Mouse (Mus musculus): ENCODE measurements around the gene Zmiz1. TPM values are rescaled to one million over a fixed set of nuclear protein-coding genes. Genes with fewer than 3 reads are reported as not detected.

Gene Zmiz1
- total RNA-seq, 2 experiments from 2014 or later: 26.4 to 29.8 TPM

DNA sequence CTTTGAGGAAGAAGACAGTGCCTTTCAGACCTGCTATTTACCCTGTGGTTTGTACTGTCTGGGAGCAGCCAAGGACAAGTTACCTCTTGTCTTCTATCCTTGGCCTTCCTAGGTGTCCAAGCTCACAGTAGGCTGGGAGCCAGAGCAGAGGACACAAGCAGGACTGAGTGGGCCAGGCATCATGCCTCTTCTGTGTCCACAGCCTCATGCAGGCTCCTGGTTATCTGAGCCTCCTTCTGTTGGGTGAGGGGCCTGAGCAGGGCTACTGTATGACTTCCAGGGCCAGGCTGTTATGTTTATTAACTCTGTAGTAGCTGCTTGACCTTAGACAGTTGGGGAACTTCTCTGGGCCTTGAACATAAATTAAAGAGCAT, 75.4 kb downstream of the Zmiz1 start:
- DNase-seq: no peak

DNA sequence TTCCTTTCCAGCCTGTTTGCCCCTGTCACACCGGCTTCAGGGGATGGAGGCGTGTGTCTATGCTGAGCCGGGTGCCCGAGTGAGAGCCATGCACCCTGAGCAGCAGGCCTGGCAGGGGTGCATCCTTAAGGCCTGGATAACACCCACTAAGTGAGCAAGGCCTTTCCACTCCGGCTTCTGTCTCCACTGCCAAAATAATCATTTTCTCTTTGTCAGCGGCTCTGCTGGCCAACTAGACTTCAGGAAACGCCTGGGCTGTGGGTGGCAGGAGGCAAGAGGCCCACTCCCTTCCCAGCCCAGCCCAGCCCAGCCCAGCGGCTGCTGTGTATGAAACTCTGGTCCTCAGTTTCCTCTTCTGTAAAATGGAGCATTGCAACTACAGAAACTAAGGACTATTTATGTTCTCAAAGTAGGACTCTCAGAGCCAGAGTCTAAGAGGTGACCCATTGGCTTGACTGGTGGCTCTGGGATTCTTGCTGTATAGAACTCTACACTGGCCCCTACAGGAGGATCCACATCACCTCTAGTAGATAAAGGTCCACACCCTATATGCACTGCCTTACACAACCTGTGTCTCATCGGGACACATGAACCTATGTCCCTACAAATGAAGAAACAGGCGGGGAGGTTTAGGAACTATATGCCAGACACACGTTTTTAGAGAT, 76.1 kb downstream of the Zmiz1 start:
- DNase-seq: no peak

DNA sequence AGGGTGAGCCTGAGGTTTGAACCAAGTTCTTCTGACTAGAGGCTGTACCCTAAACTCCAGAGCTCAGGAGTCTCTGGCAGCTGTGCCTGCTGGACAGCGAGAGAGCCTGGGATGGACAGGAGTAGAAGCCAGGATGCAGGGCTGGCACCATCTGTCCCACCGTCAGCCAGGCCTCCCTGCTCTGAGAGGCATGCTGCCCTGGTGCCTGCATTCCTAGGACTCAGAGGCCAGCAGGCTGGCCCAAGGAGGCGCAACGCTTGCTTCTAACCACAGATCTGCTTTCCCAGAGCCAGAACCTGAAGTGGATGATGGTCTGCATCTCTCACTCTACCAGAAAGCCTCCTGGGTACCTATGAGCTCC, 76.6 kb downstream of the Zmiz1 start:
- DNase-seq: peak; percentile 72

DNA sequence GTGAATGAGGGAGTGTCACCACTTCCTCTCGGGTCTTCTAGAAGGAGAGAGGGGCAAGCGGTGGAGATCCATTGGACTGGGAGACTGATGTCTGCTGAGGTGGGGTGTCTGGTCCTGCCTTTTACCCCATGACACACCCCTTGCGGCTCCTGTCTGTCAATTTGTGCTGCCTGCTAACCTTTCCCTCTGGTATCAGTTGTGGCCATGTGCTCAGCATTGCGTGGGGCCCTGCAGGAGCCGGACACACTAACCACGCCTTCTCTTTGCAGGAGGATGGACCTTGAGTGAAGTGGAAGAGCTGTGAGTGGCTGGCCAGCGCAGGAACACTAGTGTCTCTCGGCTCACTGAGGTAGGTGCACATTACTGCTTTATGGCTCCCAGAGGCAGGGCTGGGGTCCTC, 77.5 kb downstream of the Zmiz1 start:
- DNase-seq: no peak

DNA sequence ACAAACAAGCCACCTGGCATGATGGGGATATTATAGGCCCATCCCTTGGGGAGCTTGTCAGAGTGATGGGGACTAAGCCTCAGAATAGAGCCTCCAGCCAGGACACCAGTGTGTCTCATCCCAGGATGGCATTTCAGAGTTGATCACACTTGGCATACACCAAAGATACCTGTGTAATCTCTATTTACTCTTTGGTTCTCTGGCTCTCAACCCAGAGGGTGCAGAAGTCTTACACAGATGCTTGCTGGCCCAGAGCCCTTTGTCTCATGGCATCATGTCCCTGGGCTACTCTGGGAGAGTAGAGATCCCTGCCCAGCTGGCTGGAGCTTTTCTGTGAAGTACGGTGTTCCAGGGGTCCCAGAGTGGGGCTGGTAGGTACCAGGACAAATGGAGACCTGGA, 78.4 kb downstream of the Zmiz1 start:
- no peak for DNase-seq

DNA sequence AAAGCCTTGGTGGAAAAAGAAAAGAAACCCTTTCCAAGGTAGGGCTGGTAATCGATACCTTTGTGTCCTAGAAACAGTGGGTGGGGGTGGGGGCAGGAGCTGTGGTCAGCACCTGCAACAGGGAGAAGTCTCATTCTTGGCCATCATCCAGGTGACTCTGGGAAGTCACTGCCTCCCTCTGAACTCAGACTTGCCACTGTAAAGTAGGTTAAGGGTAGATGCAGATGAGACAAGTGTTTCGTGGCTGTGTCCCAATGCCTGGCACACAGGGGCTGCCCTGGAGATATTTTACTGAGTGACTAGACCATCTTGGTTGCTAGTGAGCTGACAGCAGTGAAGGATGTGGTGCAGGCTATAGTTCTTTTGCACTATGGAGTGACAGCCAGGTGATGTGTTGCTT, 79.5 kb downstream of the Zmiz1 start:
- no peak for DNase-seq

DNA sequence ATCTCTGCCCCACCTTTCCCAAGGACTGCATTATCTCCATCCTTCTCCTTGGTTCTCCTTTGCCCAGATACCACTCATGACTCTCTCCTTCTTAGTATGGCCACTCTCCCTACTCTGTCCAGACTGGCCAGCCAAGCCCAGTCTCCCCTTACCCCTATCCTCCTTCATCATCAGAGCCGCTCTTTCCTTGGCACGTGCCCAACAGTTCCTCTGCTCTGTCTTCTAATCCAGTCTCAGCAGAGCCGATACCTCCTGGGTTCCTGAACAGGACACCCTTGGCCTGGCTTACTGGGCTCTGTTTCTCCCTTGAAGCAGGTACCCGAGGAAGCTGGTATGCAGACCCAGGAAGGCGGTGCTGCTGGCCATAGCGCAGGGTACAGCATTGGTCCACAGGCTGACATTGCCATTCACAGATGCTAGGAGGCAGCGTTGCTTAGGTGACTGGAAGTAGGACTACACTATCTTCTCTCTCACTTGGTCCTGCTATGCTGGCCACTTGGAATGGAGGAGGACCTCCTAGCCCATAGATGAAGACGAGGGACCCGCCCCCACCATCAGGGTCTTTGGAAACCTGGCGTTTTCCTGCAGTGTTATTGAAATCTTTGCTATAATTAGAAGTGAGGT, 80.6 kb downstream of the Zmiz1 start:
- no peak for DNase-seq

DNA sequence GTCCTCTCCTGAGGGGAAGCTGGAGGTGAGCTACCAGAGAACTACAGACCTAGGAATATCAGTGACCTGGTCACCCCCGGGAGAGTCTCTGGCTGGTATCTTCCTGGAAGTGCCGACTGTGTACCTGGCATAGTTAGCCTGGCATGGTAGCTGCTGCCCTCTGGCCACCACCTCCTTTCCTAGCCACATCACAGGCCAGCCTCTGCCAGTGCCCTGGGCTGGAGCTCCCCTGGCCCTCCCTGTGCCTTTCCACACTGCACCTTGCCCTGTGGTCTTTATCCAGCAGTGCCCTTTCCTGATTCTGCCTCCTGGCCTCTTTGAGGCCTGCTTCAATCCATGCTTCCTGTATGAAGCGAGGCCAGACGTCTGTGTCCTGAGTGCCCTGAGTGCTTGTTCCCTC, 81.2 kb downstream of the Zmiz1 start:
- DNase-seq: no peak

DNA sequence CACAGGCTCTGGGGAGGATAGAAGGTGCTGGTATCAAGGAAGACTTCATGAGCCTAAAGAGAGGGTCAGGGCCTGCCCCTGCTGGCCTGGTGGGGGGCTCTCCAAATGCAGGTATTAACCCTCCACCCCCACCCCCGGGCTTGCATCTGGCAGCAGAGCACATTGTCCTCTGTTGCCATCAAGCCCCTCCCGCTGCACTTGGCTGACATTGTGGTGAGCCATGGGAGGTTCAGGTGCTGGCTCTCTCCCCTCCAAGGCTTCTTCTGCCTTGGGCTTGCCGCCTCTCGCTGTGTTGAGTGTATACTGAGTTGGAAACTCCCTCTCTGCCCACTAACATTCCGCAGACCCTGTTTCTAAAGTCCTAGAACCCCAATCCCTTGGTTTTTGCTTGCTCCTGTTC, 82.2 kb downstream of the Zmiz1 start:
- DNase-seq: no peak

DNA sequence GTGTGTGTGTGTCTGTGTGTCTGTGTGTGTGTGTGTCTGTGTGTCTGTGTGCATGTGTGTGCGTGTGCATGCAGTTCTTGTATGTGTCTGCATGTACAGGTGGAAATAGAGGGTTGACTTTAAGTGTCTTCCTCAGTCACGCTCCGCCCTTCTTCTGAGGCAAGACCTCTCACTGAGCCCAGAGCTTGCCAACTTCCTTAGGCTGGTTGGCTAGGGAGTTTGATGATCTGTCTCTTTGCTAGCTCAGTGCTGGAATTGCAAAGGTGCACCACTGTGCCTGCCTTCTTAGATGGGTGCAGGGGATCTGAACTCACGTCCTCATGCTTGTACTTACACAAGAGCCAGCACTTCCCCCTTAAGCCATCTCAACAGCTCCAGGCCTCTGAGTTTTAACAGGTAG, 84.1 kb downstream of the Zmiz1 start:
- no peak for DNase-seq

DNA sequence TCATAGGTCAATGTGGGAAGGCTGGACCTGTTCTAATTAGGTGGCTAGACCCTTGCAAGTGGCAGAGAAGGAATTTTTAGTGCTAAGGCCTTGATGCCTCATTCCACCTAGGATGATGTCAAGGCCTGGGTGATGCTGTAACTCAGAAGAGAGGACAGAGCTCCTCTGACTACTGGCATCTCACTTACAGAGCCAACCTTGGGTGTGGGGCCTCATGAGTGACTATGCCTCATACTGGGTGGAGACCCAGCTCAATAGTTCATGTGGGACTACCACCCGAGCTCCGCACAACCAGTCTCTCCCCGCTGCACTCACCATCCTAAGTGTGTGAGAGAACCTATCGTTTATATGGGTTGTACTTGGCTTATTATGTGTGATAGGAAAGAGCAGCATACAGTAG, 84.9 kb downstream of the Zmiz1 start:
- no peak for DNase-seq

DNA sequence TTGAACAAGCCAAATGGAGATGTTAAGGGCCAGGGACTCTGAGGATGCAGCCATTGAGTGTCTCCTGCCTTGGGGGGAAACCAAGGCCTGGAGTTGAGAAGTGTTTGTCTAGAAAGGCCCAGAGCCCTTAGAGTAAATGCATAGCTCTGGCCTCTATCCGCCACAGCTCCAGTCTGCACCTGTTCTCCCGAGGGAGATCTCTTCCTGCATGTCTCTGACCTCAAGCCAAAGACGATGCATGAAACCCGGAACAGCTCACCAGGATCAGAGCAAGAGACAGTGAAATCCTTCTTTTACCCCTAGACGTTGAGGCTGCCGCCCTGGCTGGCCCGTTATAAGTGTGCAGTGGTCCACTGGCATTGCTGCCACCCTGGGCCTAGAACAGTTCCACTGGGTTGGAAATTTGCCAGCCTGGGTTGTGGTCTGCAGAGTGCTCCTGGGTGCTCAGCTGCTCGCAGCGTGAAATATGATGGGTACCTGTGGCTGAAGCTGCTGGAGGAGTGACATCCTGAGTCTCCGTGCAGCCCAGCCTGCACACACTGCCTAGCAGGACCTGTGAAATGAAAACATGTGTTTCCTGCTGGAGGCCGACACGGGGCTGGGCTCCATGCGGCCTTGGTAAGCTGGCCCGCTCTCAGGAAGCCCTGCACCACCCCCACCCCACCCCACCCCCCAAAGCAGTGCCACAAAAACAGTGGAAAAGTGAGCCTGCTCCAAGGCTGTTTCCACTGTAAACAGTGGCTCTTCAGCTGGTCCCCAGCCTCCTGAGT, 88.1 kb downstream of the Zmiz1 start:
- DNase-seq: peak; percentile 49

DNA sequence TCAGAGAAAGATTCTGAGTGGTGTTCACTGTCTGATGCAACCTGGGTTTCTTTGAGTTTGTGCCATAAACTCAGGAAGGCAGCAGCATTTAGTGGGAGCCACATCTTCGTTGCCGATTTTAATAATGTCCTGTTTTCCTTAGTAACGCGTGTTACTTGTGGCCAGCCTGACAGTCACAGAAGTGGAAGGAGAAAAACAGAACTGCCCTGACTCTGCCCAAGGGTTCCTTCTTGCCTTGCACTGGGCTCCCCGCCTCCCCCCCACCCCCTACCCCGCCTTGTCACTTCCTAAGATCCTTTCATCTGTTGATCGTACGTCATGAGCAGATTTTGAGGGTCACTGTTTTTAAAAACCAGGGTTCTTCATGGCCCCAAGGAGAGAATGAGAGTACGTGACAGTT, 88.9 kb downstream of the Zmiz1 start:
- no peak for DNase-seq

DNA sequence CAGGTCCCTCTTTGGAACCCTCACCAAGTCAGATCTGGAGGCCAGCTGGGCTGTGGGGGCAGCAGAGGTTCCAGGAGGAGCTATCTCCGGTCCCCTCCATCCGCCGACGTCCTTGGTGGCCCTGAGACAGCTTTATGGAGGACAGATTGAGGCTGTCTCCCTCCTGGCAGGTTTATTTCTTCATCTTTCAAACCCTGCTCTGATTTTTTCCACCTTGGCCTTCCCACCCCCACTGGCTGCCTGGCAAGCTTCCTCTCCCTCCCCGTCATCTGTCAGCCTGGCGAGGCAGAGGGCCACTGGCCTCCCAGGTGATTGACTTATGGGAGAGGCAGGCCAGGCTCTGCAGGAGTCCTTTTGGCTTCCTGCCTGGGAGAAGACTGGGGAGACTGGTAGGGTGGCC, 89.7 kb downstream of the Zmiz1 start:
- peak; percentile 71 for DNase-seq

DNA sequence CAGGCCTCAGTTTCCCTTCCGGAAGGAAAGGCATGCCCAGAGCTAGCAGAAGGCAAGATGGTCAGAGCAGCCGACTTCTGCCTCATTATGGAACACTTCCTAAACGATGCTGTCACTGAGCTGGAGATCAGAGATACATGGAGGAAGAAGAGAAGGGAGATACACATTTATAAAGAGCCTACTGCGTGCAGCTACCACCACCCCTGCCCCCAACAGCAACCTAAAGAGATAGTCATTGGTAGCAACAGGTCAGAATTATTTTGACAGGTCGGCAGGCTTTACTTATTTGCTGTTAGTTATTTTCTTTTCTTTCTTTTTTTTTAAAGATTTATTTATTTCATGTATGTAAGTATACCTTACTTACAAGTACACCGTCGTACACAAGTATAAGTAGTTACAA, 90.1 kb downstream of the Zmiz1 start:
- no peak for DNase-seq

DNA sequence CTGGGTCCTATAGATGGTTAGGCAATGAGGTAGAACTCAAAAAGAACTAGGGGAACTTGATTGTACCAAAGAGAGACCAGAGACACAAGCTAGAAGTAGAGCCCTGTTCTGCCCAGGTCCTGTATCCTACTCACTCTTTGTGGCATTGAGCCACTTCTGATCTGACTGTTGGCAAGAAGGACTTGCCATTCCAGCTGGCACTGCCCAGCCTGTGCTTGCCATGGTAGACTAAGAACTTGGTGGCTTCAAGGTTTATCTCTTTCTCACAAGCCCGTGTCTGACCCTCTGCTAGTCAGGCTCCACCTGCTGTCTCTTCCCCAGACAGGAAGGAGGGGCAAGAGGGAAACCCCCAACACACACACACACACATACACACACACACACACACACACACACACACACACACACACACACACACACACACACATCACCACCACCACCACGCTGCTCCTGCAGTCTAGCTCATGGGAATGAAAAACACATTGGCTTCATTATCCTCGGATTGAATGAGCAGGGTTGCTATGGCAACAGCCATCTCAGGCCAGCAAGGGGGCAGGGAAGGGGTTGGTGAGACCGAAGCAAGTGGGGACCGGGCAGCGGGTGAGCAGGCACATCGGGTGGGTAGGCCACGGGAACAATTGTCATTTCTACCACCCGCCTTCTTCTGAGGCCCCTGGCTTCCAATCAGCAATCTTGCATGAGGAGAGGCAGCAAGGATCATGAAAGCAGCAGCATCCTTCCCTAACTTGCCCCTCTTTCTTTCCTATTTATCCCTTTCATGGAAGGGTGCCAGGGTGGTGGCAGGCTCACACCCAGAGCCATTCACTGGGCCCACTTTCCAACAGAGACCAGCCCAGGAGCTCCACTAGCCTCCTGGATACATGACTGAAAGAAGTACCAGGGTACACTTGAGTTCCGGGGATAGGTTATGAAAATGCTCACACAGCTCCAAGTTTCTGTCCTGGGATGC, 91.2 kb downstream of the Zmiz1 start:
- DNase-seq: no peak

DNA sequence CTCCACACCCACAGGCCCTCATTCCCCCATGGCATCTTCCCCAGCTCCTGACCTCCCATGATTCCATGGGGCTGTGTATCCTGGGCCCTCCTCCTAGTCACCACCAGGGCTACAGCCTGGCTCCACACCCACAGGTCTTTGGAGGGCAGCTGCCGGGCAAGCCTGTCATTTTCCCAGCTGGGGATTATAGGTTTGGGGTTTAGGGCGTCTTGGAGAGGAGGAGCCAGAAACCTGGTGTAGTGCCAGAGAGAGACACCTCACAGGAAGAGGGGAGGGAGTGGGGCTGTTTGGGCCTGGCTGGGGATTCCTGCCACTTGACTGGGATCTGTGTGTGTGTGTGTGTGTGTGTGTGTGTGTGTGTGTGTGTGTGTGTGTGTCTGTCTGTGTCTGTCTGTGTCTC, 92.7 kb downstream of the Zmiz1 start:
- no peak for DNase-seq

DNA sequence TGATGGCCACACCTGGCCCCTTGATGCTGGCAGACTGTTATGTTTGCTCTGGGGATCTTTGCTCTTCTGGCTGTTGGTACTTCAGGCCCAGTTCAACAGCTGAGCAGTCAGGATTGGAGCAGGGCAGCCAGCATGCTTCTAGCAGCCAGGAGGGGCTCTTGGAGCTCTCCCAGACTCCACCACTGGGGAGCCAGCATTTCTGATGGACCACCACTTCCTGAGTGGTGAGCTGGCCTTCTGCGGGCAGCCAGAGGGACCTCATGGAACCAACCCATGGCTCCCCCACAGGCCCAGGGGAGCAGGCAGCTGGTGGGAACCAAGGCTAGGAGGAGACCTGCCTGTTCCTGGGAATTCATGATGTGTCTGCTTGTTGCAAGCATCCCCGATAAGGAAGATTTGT, 94.4 kb downstream of the Zmiz1 start:
- no peak for DNase-seq

DNA sequence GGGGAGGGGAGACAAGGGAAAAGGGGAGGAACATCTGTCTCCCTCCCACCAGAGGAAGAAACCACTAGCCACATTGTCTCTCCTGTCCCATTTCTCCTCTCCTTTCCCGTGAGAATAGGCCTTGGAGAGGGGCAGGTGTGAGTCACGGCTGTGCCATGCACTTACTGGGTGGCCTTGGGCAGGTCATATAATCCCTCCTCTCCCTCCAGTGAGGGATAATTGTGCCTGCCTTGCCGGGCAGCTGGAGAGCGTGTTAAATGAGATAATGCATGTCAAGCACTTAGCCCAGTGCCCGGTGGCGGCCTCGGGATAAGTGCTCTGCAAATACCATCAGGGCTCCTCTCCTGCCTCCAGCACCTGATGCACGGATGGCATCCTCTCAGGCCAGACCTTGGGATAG, 95.8 kb downstream of the Zmiz1 start:
- no peak for DNase-seq

DNA sequence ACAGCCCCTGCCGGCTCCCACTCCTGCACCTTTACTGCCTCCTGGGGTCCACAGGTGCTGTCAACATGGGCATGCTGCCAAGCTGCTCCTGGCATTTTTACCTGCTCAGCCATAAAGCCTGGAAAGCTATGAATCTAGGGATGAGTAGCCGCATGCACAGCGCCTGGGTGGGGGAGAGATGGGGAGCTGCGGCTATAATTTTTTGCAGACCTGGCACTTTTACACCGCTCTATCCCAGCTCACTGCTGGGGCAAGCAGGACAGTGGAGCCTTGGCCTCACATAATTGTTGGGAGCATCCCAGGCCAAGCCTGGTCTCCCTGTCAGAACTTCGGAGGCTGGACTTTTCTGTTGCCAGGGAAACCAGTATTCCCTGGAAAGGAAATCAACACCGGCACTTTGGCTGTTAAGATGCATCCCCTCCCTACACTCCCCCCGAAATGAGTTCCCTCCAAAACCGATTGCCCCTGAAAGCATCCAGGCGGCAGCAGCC, 96.4 kb downstream of the Zmiz1 start:
- DNase-seq: peak; percentile 51

DNA sequence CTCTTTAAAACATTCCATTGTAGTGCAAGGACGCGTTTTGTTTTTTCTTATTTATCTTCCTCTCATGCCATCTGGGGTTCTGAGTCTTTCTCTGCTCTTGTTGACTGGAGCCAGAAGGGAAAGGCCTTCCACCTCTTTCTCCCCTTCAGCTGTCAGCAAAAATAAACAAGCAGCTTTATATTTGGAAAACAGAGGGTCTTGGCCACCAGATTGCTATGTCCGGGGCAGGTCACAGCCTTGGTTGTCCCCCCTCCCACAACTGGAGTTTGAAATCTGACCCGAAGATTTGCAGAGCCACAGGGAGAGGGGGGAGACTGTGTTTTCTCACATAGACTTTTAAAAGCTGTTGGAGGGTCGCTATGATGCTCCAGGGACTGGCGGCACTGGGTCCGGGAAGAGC, 96.9 kb downstream of the Zmiz1 start:
- no peak for DNase-seq

DNA sequence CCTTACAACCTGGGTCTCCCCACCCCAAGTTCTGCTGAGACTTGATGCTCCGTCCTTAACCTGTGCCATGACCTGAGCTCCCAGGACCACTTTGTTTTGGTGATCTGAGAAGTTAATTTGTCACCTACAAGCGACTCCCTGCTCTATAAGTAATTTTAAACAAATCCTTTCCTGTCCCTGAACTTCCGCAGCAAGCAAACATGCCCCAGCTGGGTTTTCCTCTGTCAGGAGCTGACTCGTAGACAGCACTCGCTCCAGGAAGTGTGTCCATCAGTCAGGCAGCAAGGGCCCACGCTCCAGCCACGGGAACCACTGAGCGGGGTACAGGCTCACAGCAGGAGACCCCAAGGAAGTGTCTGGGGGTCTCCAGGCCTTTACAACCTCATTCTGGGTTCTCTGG, 98.0 kb downstream of the Zmiz1 start:
- DNase-seq: no peak

DNA sequence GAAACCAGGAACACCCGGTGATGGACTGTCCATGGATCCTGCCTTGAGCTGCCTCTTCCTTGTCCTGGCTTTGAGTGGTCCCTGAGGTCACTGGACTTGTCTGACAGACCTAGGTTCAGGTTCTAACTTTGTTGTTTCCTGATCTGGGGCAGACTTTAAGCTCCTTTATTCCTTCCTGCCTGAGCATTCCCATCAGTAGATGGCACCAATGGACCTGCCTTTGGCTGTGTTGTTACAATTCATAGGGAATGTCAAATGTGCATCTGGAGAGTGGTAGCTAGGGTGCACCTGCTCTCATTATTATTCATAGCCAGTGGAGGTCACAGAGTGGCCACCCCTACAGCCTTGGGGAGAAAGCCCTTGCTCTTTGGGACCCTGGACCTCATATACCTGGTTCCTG, 99.5 kb downstream of the Zmiz1 start:
- DNase-seq: no peak

Measured in gastrocnemius, postnatal 25 days (tissue).